Mouse (Mus musculus) induced T-regulatory cell, adult 2 months (primary cell): ENCODE results near the gene Ptprz1.

Experiments used
- DNase-seq: peaks from one replicate; pipeline ENCODE4 v3.0.0-alpha.2; 2012; ENCODE audit warnings: low read depth

Gene Ptprz1

GRCm38 (mm10) chr6:22874781-22875613 lies at the start of gene Ptprz1:
Gene Ptprz1, plus strand, starts transcription at chr6:22875502.
- no peak for DNase-seq

GRCm38 (mm10) chr6:22833637-22834036 lies 41.7 kb upstream of the Ptprz1 start:
- no peak for DNase-seq

- DNase-seq = no peak
These were observed 41.0 kb upstream of the Ptprz1 start for GRCm38 (mm10) chr6:22834100-22834970.

GRCm38 (mm10) chr6:22875614-22876541 lies 576 bp downstream of the Ptprz1 start:
- DNase-seq = no peak

GRCm38 (mm10) chr6:22887978-22888377 lies 12.7 kb downstream of the Ptprz1 start:
- no peak for DNase-seq

- no peak for DNase-seq
These were observed 14.0 kb downstream of the Ptprz1 start for GRCm38 (mm10) chr6:22889333-22889732.

- DNase-seq = no peak
These were observed 26.7 kb downstream of the Ptprz1 start for GRCm38 (mm10) chr6:22901983-22902382.

GRCm38 (mm10) chr6:22908510-22909256 lies 33.4 kb downstream of the Ptprz1 start:
- no peak for DNase-seq

- DNase-seq = no peak
These were observed 34.1 kb downstream of the Ptprz1 start for GRCm38 (mm10) chr6:22909257-22909907.

- DNase-seq = no peak
These were observed 34.6 kb downstream of the Ptprz1 start for GRCm38 (mm10) chr6:22909908-22910260.

- no peak for DNase-seq
These were observed 47.6 kb downstream of the Ptprz1 start for GRCm38 (mm10) chr6:22922880-22923279.

GRCm38 (mm10) chr6:22932768-22933265 lies 57.5 kb downstream of the Ptprz1 start:
- no peak for DNase-seq

GRCm38 (mm10) chr6:22937126-22937525 lies 61.8 kb downstream of the Ptprz1 start:
- no peak for DNase-seq

GRCm38 (mm10) chr6:22937526-22937925 lies 62.2 kb downstream of the Ptprz1 start:
- no peak for DNase-seq

GRCm38 (mm10) chr6:22944191-22944590 lies 68.9 kb downstream of the Ptprz1 start:
- DNase-seq = no peak

- DNase-seq = no peak
These were observed 88.1 kb downstream of the Ptprz1 start for GRCm38 (mm10) chr6:22963374-22963773.

- DNase-seq = no peak
These were observed 92.8 kb downstream of the Ptprz1 start for GRCm38 (mm10) chr6:22968073-22968472.

- DNase-seq = no peak
These were observed 108.6 kb downstream of the Ptprz1 start for GRCm38 (mm10) chr6:22983769-22984519.

GRCm38 (mm10) chr6:22984520-22985154 lies 109.3 kb downstream of the Ptprz1 start:
- no peak for DNase-seq
